Mouse (Mus musculus): ENCODE data around the gene Eif3g.
A peak's percentile ranks its signal among the peaks of the same experiment; 100 is the strongest.

Gene Eif3g

GRCm38 (mm10) chr9:20857131-20857530 is 41.3 kb downstream of the Eif3g start:
- peak; percentile 39 for DNase-seq (ENCODE audit: low spot score)

GRCm38 (mm10) chr9:20850179-20850578 is 48.2 kb downstream of the Eif3g start:
- no peak for DNase-seq (ENCODE audit: low spot score)

Data from ovary, postnatal 36 days (tissue).